In the genomic region with DNA sequence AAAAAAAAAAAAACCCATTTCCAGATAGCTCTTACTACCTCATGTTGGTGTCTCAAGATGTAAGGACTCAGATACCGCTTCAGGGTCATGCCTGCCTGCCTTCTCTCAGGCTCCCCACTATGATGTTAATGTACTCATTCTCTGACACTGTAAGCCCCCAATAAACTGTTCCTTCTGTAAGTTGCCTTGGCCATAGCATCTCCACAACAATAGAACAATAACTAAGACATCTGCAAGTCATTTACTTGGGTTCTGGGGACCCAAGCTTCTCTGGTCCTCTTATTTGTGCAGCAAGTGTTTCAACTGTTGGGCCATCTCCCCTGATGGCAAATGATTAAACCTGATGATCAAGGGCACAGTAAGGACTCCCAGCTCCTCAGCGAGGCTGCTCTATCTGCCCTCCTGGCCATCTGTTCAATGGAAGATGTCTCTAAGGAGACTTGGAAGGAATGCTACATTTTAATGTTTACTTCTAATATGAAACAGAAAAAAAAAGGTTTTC, we compare ENCODE assay signal across 27 mouse cellular contexts.
"Had no signal": no experiment of that assay in that cellular context is flagged by ENCODE, and none has a peak within 500 bp of the region (broad histone marks: within the 10 kb centered on the region; RNA-seq: fewer than 3 reads in every experiment).

No protein-coding gene starts in this region.

- H3K27me3 ChIP-seq: heart, embryonic 13.5 days; heart, embryonic 15.5 days; hindbrain, embryonic 13.5 days; hindbrain, embryonic 15.5 days; kidney, embryonic 15.5 days; limb, embryonic 12.5 days; liver, embryonic 13.5 days had no signal

- H3K27ac ChIP-seq: heart, adult 2 months; heart, embryonic 13.5 days; heart, embryonic 15.5 days; hindbrain, embryonic 13.5 days; hindbrain, embryonic 15.5 days; hindbrain, postnatal 0 days; kidney, embryonic 15.5 days; kidney, postnatal 0 days; left cerebral cortex, adult 2 months; limb, embryonic 10.5 days; limb, embryonic 12.5 days; liver, embryonic 13.5 days had no signal

- H3K9ac ChIP-seq: heart, embryonic 13.5 days; heart, embryonic 15.5 days; hindbrain, embryonic 13.5 days; hindbrain, embryonic 15.5 days; kidney, embryonic 15.5 days; limb, embryonic 12.5 days; liver, embryonic 13.5 days had no signal

- ATAC-seq: hindbrain, postnatal 0 days; intestine, embryonic 16.5 days had no signal

- H3K4me1 ChIP-seq: heart, embryonic 13.5 days; heart, embryonic 15.5 days; hindbrain, embryonic 13.5 days; hindbrain, embryonic 15.5 days; kidney, embryonic 15.5 days; limb, embryonic 10.5 days; limb, embryonic 12.5 days; liver, embryonic 13.5 days had no signal

- H3K4me2 ChIP-seq: heart, embryonic 11.5 days; heart, embryonic 13.5 days; heart, embryonic 15.5 days; hindbrain, embryonic 13.5 days; hindbrain, embryonic 15.5 days; kidney, embryonic 15.5 days; limb, embryonic 12.5 days; liver, embryonic 11.5 days; liver, embryonic 13.5 days had no signal

- H3K36me3 ChIP-seq: heart, embryonic 13.5 days; heart, embryonic 15.5 days; hindbrain, embryonic 13.5 days; hindbrain, embryonic 15.5 days; kidney, embryonic 15.5 days; limb, embryonic 10.5 days; limb, embryonic 12.5 days; liver, embryonic 13.5 days had no signal

- DNase-seq: gastrocnemius, postnatal 14 days; gastrocnemius, postnatal 36 days; heart, adult 11 months; heart, adult 2 months; heart, postnatal 14 days; heart, postnatal 36 days; kidney, adult 11 months; kidney, adult 2 months; kidney, adult 9 months; kidney, postnatal 14 days; kidney, postnatal 36 days; layer of hippocampus, adult 9-11 months; liver; liver, embryonic 13.5 days had no signal

- H3K4me3 ChIP-seq: heart, adult 2 months; heart, embryonic 13.5 days; heart, embryonic 15.5 days; hindbrain, embryonic 13.5 days; hindbrain, embryonic 15.5 days; kidney, embryonic 15.5 days; left cerebral cortex, adult 2 months; limb, embryonic 10.5 days; limb, embryonic 12.5 days; liver, embryonic 13.5 days had no signal

- H3K9me3 ChIP-seq: heart, embryonic 13.5 days; heart, embryonic 15.5 days; hindbrain, embryonic 13.5 days; hindbrain, embryonic 15.5 days; kidney, embryonic 15.5 days; limb, embryonic 10.5 days; limb, embryonic 12.5 days; liver, embryonic 13.5 days had no signal
